25 mouse cellular contexts compared by ENCODE assay signal in genomic region chrX:103652048-103652447, GRCm38 (mm10). TPM values are rescaled to one million over a fixed set of nuclear protein-coding genes. Genes with fewer than 3 reads are reported as not detected.
A peak's percentile ranks its signal among the peaks of the same experiment; 100 is the strongest.
DNase-seq lines count a peak whose midpoint lies in the region; ATAC-seq and TF ChIP-seq lines count a peak whose summit lies in the region.
"Had no signal": no experiment of that assay in that cellular context is flagged by ENCODE, and none has a peak within 500 bp of the region (broad histone marks: within the 10 kb centered on the region; RNA-seq: fewer than 3 reads in every experiment).

No protein-coding gene starts in this region.

- no peak overlapping the region for H3K9ac ChIP-seq in kidney, embryonic 16.5 days (replicated peaks; ENCODE audit: low read length)
- H3K9ac ChIP-seq in intestine, embryonic 15.5 days, result no peak overlapping the region
- H3K9ac ChIP-seq in intestine, postnatal 0 days (ENCODE audit: low read depth, low read length), result no peak overlapping the region
- H3K9ac ChIP-seq: embryonic facial prominence, embryonic 13.5 days; embryonic facial prominence, embryonic 15.5 days; forebrain, embryonic 12.5 days had no signal

- no peak for ATAC-seq in kidney, embryonic 16.5 days (ENCODE audit: low FRiP score, low TSS enrichment)
- peak; percentile 76 for ATAC-seq in intestine, embryonic 15.5 days
- ATAC-seq in intestine, postnatal 0 days, result peak; percentile 64; the same call in 1 of the 2 replicates
- ATAC-seq: activated CD4-positive, CD25-positive, alpha-beta regulatory T cell, adult 4 months; forebrain, embryonic 14.5 days; forebrain, embryonic 16.5 days had no signal

- no peaks in the 10 kb centered on the region for H3K9me3 ChIP-seq in kidney, embryonic 16.5 days (ENCODE audit: low read length)
- H3K9me3 ChIP-seq in intestine, embryonic 15.5 days, result no peaks in the 10 kb centered on the region
- no peaks in the 10 kb centered on the region for H3K9me3 ChIP-seq in intestine, postnatal 0 days (ENCODE audit: control insufficient read depth)
- H3K9me3 ChIP-seq: embryonic facial prominence, embryonic 13.5 days; embryonic facial prominence, embryonic 15.5 days; forebrain, embryonic 10.5 days; forebrain, embryonic 12.5 days had no signal

- no peaks in the 10 kb centered on the region for H3K4me1 ChIP-seq in kidney, embryonic 16.5 days (ENCODE audit: insufficient read depth, low read length)
- H3K4me1 ChIP-seq in intestine, embryonic 15.5 days (replicated peaks), result no peaks in the 10 kb centered on the region
- H3K4me1 ChIP-seq in intestine, postnatal 0 days (replicated peaks; ENCODE audit: control insufficient read depth, insufficient read depth, low read length), result no peaks in the 10 kb centered on the region
- H3K4me1 ChIP-seq: embryonic facial prominence, embryonic 13.5 days; embryonic facial prominence, embryonic 15.5 days; forebrain, embryonic 10.5 days; forebrain, embryonic 12.5 days had no signal

- H3K27ac ChIP-seq in kidney, embryonic 16.5 days (ENCODE audit: low read length), result peak overlapping the region; percentile 49; the same call in 1 of the 2 replicates
- H3K27ac ChIP-seq in intestine, embryonic 15.5 days, result no peak overlapping the region
- H3K27ac ChIP-seq in intestine, postnatal 0 days (ENCODE audit: low read depth, low read length), result no peak overlapping the region
- H3K27ac ChIP-seq: embryonic facial prominence, embryonic 15.5 days; forebrain, embryonic 10.5 days; forebrain, embryonic 12.5 days had no signal

- H3K27me3 ChIP-seq in kidney, embryonic 16.5 days (ENCODE audit: insufficient read depth, low read length), result peaks cover 12% of the 10 kb centered on the region; the same call in 1 of the 2 replicates
- H3K27me3 ChIP-seq in intestine, embryonic 15.5 days (replicated peaks), result no peaks in the 10 kb centered on the region
- no peaks in the 10 kb centered on the region for H3K27me3 ChIP-seq in intestine, postnatal 0 days (replicated peaks; ENCODE audit: control insufficient read depth, insufficient read depth, low read length)
- H3K27me3 ChIP-seq: embryonic facial prominence, embryonic 15.5 days had no signal

- 31% methylated on average over 1 of the region's 1 CpGs for WGBS in kidney, embryonic 16.5 days
- WGBS in intestine, embryonic 15.5 days, result 38% methylated on average over 1 of the region's 1 CpGs
- 12% methylated on average over 1 of the region's 1 CpGs for WGBS in intestine, postnatal 0 days

- TF ChIP-seq CTCF in intestine, postnatal 0 days (IDR thresholded peaks at IDR 0.05; ENCODE audit: low read depth), result no peak

- no peak overlapping the region for H3K4me3 ChIP-seq in kidney, embryonic 16.5 days (ENCODE audit: low read length)
- no peak overlapping the region for H3K4me3 ChIP-seq in intestine, embryonic 15.5 days (replicated peaks)
- H3K4me3 ChIP-seq in intestine, postnatal 0 days (ENCODE audit: low read depth, low read length), result no peak overlapping the region
- H3K4me3 ChIP-seq: embryonic facial prominence, embryonic 13.5 days; embryonic facial prominence, embryonic 15.5 days; erythroblast, embryonic 14.5 days; forebrain, embryonic 10.5 days; forebrain, embryonic 12.5 days had no signal

- DNase-seq in kidney, adult 18-20 months, result no peak
- DNase-seq in testis, postnatal 10 days (ENCODE audit: low spot score), result no peak
- DNase-seq in spleen, adult 18-20 months, result no peak
- DNase-seq: adrenal gland, adult 8-10 months; adrenal gland, postnatal 14 days; adrenal gland, postnatal 36 days; cerebellum, adult 11-12 months; cerebellum, adult 2 months; cerebellum, adult 9-10 months; cerebellum, postnatal 10 days; cerebellum, postnatal 25 days; embryo, embryonic 11 days had no signal

- no peaks in the 10 kb centered on the region for H3K36me3 ChIP-seq in kidney, embryonic 16.5 days (ENCODE audit: insufficient read depth, low read length)
- no peaks in the 10 kb centered on the region for H3K36me3 ChIP-seq in intestine, embryonic 15.5 days
- no peaks in the 10 kb centered on the region for H3K36me3 ChIP-seq in intestine, postnatal 0 days (ENCODE audit: control insufficient read depth, insufficient read depth)
- H3K36me3 ChIP-seq: embryonic facial prominence, embryonic 13.5 days; embryonic facial prominence, embryonic 15.5 days; forebrain, embryonic 10.5 days; forebrain, embryonic 12.5 days had no signal

- H3K4me2 ChIP-seq in kidney, embryonic 16.5 days (replicated peaks; ENCODE audit: low read depth, low read length), result no peak overlapping the region
- no peak overlapping the region for H3K4me2 ChIP-seq in intestine, embryonic 15.5 days (replicated peaks)
- no peak overlapping the region for H3K4me2 ChIP-seq in intestine, postnatal 0 days (replicated peaks; ENCODE audit: low read depth)
- H3K4me2 ChIP-seq: embryonic facial prominence, embryonic 13.5 days; embryonic facial prominence, embryonic 15.5 days; forebrain, embryonic 12.5 days had no signal

RNA-seq across cellular contexts. Expression of gene Zcchc13, which starts 21.7 kb away (rescaled TPM):
- polyA plus RNA-seq in kidney, embryonic 16.5 days (2015; fragmentation: Nextera tagmentation; extraction: Ambion mirVana), result not detected in 2 replicates
- not detected in 2 replicates for polyA plus RNA-seq in intestine, embryonic 15.5 days (2015; fragmentation: Nextera tagmentation; extraction: Ambion mirVana)
- polyA plus RNA-seq in intestine, postnatal 0 days (2015; fragmentation: Nextera tagmentation; extraction: Ambion mirVana), result not detected in 2 replicates
- polyA plus RNA-seq: activated CD4-positive, CD25-positive, alpha-beta regulatory T cell, adult 4 months; C2C12; embryonic facial prominence, embryonic 11.5 days; embryonic facial prominence, embryonic 13.5 days; embryonic facial prominence, embryonic 15.5 days; erythroblast, embryonic 14.5 days; forebrain, embryonic 10.5 days; forebrain, embryonic 12.5 days; forebrain, embryonic 14.5 days; forebrain, embryonic 16.5 days had no signal
